Mouse (Mus musculus) cortical plate, adult 2 months (tissue): ENCODE measurements around the gene Wdcp.

Experiments
- CTCF ChIP-seq: fragments of 200-500 bp; IDR thresholded peaks from 2 replicates; pipeline ENCODE4 v1.5.1; 2011; ENCODE audit warnings: mild to moderate bottlenecking, control low read depth, low read length; ENCODE audit not compliant: insufficient read depth; ENCODE audit errors: extremely low read depth
- POLR2A ChIP-seq: fragments of 200-500 bp; IDR thresholded peaks from 2 replicates; pipeline ENCODE4 v1.6.1; 2011; ENCODE audit warnings: mild to moderate bottlenecking, low read length, control low read depth; ENCODE audit not compliant: insufficient read depth; ENCODE audit errors: extremely low read depth

DNA sequence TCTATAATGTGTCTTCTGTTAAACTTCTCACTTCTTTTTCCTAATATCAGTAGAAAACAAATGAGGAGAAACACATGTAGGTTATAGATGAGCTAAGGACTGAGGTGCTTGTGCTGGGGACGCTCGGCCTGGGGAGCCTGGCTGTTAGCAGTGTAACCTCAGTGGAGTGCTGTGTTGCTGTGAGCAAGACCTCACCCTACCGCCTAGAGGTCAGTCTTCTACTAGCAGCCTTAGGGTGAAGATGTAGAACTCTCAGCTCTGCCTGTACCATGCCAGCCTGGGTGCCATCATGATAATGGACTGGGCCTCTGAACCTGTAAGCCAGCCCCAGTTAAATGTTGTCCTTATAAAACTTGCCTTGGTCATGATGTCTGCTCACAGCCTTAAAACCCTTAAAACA lies 15.8 kb upstream of the Wdcp start:
- TF ChIP-seq POLR2A = no peak
- no peak for TF ChIP-seq CTCF
